In the genomic region with DNA sequence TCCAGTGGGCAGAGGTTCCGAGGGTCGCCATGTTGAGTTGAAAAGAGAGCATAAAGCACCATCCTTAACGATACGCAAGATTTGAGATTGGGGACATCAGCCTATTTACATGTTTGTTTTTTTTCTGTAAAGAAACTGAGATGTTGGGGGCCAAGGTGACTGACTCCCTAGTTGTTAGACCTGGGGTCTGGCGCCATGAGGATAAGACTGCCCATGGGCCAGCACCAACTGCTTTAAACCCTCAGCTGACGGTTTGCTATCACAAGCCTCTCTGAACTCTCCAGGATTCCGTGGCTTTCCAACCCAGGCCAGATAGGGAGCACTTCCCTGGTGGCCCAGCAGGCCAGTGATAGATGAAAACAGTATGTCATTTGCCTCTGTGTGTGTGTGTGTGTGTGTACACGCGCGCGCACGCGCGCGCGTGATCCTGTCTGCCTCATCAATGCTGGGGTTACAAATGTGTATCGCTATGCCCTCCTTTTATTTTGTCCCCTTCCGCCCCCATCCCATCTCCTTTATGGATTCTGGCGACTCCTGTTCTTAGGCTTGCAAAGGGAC, we compare ENCODE assay signal across 8 mouse cellular contexts. TPM values are rescaled to one million over a fixed set of nuclear protein-coding genes. Genes with fewer than 3 reads are reported as not detected.
A peak's percentile ranks its signal among the peaks of the same experiment; 100 is the strongest.
DNase-seq lines count a peak whose midpoint lies in the region; ATAC-seq and TF ChIP-seq lines count a peak whose summit lies in the region.

No protein-coding gene starts in this region.

- no peak for DNase-seq in left cerebral cortex, adult 2 months (ENCODE audit: extremely low spot score in 1 of 2, low spot score in 2 of 2)
- no peak for DNase-seq in left cerebral cortex, adult 8-10 months (ENCODE audit: low spot score in 2 of 2)
- DNase-seq in c-Kit-positive CD71-positive TER-119-negative erythroid progenitor cells, embryonic 14.5 days (ENCODE audit: low read depth): peak; percentile 10
- no peak for DNase-seq in liver, embryonic 14.5 days (ENCODE audit: low read depth in 3 of 3, low spot score in 3 of 3)
- DNase-seq in frontal cortex, postnatal 10 days (ENCODE audit: low spot score in 2 of 2): no peak
- no peak for DNase-seq in spleen, postnatal 36 days (ENCODE audit: low spot score in 2 of 2)
- no peak for DNase-seq in right cerebral cortex, adult 18-20 months

- no peaks in the 10 kb centered on the region for H3K9me3 ChIP-seq in heart, embryonic 16.5 days (replicated peaks; ENCODE audit: control insufficient read depth, low read length)
- H3K9me3 ChIP-seq in liver, embryonic 14.5 days (ENCODE audit: control insufficient read depth, low read length): no peaks in the 10 kb centered on the region

- peaks cover 20% of the 10 kb centered on the region for H3K4me1 ChIP-seq in heart, embryonic 16.5 days (ENCODE audit: control insufficient read depth, insufficient read depth, low read length)
- peaks cover 21 to 34% of the 10 kb centered on the region in 2 experiments for H3K4me1 ChIP-seq in liver, embryonic 14.5 days (replicated peaks; ENCODE audit: control insufficient read depth in 2 of 2, insufficient read depth in 2 of 2, low read length in 1 of 2)

- WGBS in heart, embryonic 16.5 days: 61% methylated on average over 19 of the region's 19 CpGs
- 59% methylated on average over 19 of the region's 19 CpGs for WGBS in liver, embryonic 14.5 days (ENCODE audit: insufficient replicate concordance)

- H3K27ac ChIP-seq in left cerebral cortex, adult 2 months: peak overlapping the region; percentile 95
- peak overlapping the region; percentile 73 for H3K27ac ChIP-seq in heart, embryonic 16.5 days (ENCODE audit: low read length)
- peak overlapping the region; percentile 30 for H3K27ac ChIP-seq in liver, embryonic 14.5 days

- H3K4me3 ChIP-seq in left cerebral cortex, adult 2 months: peak overlapping the region; percentile 77
- peak overlapping the region; percentile 79 for H3K4me3 ChIP-seq in heart, embryonic 16.5 days (ENCODE audit: low read length)
- peak overlapping the region; percentile 59 to 62 for H3K4me3 ChIP-seq in liver, embryonic 14.5 days (ENCODE audit: insufficient read depth in 1 of 2, low read depth in 2 of 2, low read length in 2 of 2)

- intact Hi-C loops in left cerebral cortex, adult 2 months (cut with DNase I): no loop called here

- no peaks in the 10 kb centered on the region for H3K36me3 ChIP-seq in heart, embryonic 16.5 days (ENCODE audit: control insufficient read depth, insufficient read depth)
- no peaks in the 10 kb centered on the region for H3K36me3 ChIP-seq in liver, embryonic 14.5 days (replicated peaks; ENCODE audit: control insufficient read depth, insufficient read depth, low read depth)

- TF ChIP-seq CTCF in left cerebral cortex, adult 2 months (IDR thresholded peaks at IDR 0.05): no peak
- TF ChIP-seq CTCF in liver, embryonic 14.5 days (IDR thresholded peaks at IDR 0.05; ENCODE audit: low read depth): no peak

- no peaks in the 10 kb centered on the region for H3K27me3 ChIP-seq in heart, embryonic 16.5 days (ENCODE audit: control insufficient read depth, insufficient read depth, low read length)
- no peaks in the 10 kb centered on the region for H3K27me3 ChIP-seq in liver, embryonic 14.5 days (ENCODE audit: control insufficient read depth, insufficient read depth, low read length)

- ATAC-seq in heart, embryonic 16.5 days (replicated peaks; ENCODE audit: extremely low read depth, insufficient read depth, low FRiP score): no peak
- ATAC-seq in liver, embryonic 14.5 days (ENCODE audit: insufficient read depth): no peak

- peak overlapping the region; percentile 82 for H3K4me2 ChIP-seq in heart, embryonic 16.5 days (ENCODE audit: low read depth, low read length)
- peak overlapping the region; percentile 78 for H3K4me2 ChIP-seq in liver, embryonic 14.5 days (ENCODE audit: low read depth)

- no peak for TF ChIP-seq EP300 in liver, embryonic 14.5 days (IDR thresholded peaks at IDR 0.05; ENCODE audit: low read depth)

- peak overlapping the region; percentile 79 for H3K9ac ChIP-seq in heart, embryonic 16.5 days (ENCODE audit: low read length)
- H3K9ac ChIP-seq in liver, embryonic 14.5 days (replicated peaks): peak overlapping the region; percentile 57

RNA-seq across cellular contexts. Expression of a gene that starts 0.5 kb away (rescaled TPM):
- total RNA-seq in left cerebral cortex, adult 2 months (2021): 10 to 100 TPM; 56.2 to 65.9 TPM
- 10 to 100 TPM; 45.8 to 52.8 (median 51.2) TPM for total RNA-seq in left cerebral cortex, adult 8-10 months (2022)
- polyA plus RNA-seq in heart, embryonic 16.5 days (2015; fragmentation: Nextera tagmentation; extraction: Ambion mirVana): 9.6 and 10.3 TPM in 2 replicates
- polyA plus RNA-seq in liver, embryonic 14.5 days (2012; rRNA removed): 3.8 and 4.6 TPM in 2 replicates
- 3.2 and 3.4 TPM in 2 replicates for polyA plus RNA-seq in liver, embryonic 14.5 days (2014; fragmentation: Nextera tagmentation; extraction: Ambion mirVana)

RNA-seq across cellular contexts. Expression of a gene that starts 2.1 kb away (rescaled TPM):
- 10 to 100 TPM; 19.8 to 21.3 TPM for total RNA-seq in left cerebral cortex, adult 2 months (2021)
- 10 to 100 TPM; 20.0 to 21.1 (median 21.0) TPM for total RNA-seq in left cerebral cortex, adult 8-10 months (2022)
- 15.3 and 16.6 TPM in 2 replicates for polyA plus RNA-seq in heart, embryonic 16.5 days (2015; fragmentation: Nextera tagmentation; extraction: Ambion mirVana)
- polyA plus RNA-seq in liver, embryonic 14.5 days (2012; rRNA removed): 5.1 and 5.8 TPM in 2 replicates
- 4.5 and 5.2 TPM in 2 replicates for polyA plus RNA-seq in liver, embryonic 14.5 days (2014; fragmentation: Nextera tagmentation; extraction: Ambion mirVana)

RNA-seq across cellular contexts. Expression of a gene that starts 21.2 kb away (rescaled TPM):
- 10 to 100 TPM; 16.2 to 20.2 TPM for total RNA-seq in left cerebral cortex, adult 2 months (2021)
- total RNA-seq in left cerebral cortex, adult 8-10 months (2022): 10 to 100 TPM; 21.0 to 28.7 (median 24.7) TPM
- polyA plus RNA-seq in heart, embryonic 16.5 days (2015; fragmentation: Nextera tagmentation; extraction: Ambion mirVana): 0.90 and 1.1 TPM in 2 replicates
- 0.60 and 0.65 TPM in 2 replicates for polyA plus RNA-seq in liver, embryonic 14.5 days (2012; rRNA removed)
- polyA plus RNA-seq in liver, embryonic 14.5 days (2014; fragmentation: Nextera tagmentation; extraction: Ambion mirVana): 0.72 and 1.4 TPM in 2 replicates

RNA-seq across cellular contexts. Expression of a gene that starts 53.9 kb away (rescaled TPM):
- 100 to 1,000 TPM; 244 to 247 TPM for total RNA-seq in left cerebral cortex, adult 2 months (2021)
- total RNA-seq in left cerebral cortex, adult 8-10 months (2022): 100 to 1,000 TPM; 173 to 201 (median 187) TPM
- polyA plus RNA-seq in heart, embryonic 16.5 days (2015; fragmentation: Nextera tagmentation; extraction: Ambion mirVana): 16.3 and 17.9 TPM in 2 replicates
- 8.3 and 10.1 TPM in 2 replicates for polyA plus RNA-seq in liver, embryonic 14.5 days (2012; rRNA removed)
- 5.4 and 7.2 TPM in 2 replicates for polyA plus RNA-seq in liver, embryonic 14.5 days (2014; fragmentation: Nextera tagmentation; extraction: Ambion mirVana)

Comparison
In these comparisons a context has a peak if more than half of its experiments do, and no peak if none do; other contexts are left out.
1. H3K27ac ChIP-seq: peak in every context shown above with its lines; median percentile 95 in left cerebral cortex, adult 2 months; 73 in heart, embryonic 16.5 days; 30 in liver, embryonic 14.5 days.